16 mouse cellular contexts compared by ENCODE assay signal in the genomic region with DNA sequence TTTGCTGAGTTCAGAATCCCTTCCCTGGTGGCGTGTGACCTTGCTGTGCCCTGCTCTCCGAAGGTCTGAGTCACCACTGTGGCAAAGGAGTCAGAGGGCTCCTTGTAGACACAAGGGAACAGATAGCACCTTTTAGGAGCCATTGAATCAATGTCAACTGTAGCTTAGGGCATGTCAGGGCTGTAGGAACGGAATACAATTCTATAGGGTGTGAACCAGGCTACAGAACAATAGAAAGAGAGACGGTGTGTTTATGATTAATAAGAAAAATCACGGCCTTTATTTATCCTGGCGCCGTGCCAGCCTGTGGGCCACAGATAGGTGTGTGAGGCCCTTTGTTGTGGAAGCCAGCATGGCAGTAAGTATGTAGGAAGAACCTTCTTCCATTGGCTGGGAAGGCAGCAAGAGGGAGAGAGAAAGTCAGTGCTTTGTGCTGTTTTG.
DNase-seq lines count a peak whose midpoint lies in the region; ATAC-seq lines count a peak whose summit lies in the region.
"Had no signal": no experiment of that assay in that cellular context is flagged by ENCODE, and none has a peak within 500 bp of the region (broad histone marks: within the 10 kb centered on the region; RNA-seq: fewer than 3 reads in every experiment).

No protein-coding gene starts in this region.

- no peak overlapping the region for H3K4me3 ChIP-seq in intestine, embryonic 15.5 days (replicated peaks)
- H3K4me3 ChIP-seq: embryonic facial prominence, embryonic 13.5 days; heart, embryonic 12.5 days had no signal

- no peak overlapping the region for H3K4me2 ChIP-seq in intestine, embryonic 15.5 days (replicated peaks)
- H3K4me2 ChIP-seq: embryonic facial prominence, embryonic 13.5 days; heart, embryonic 12.5 days had no signal

- H3K36me3 ChIP-seq in intestine, embryonic 15.5 days, result no peaks in the 10 kb centered on the region
- H3K36me3 ChIP-seq: embryonic facial prominence, embryonic 13.5 days; heart, embryonic 12.5 days had no signal

- DNase-seq in lung, postnatal 4 days, result peak; percentile 24 to 35
- DNase-seq in lung, postnatal 14 days, result no peak
- DNase-seq in adrenal gland, postnatal 14 days, result peak; percentile 50
- peak; percentile 76 for DNase-seq in urinary bladder, postnatal 14 days (ENCODE audit: low spot score)
- DNase-seq in heart, postnatal 4 days, result no peak
- DNase-seq in cerebellum, postnatal 25 days, result no peak
- DNase-seq: cerebellum, postnatal 14 days; gastrocnemius, postnatal 25 days; kidney, postnatal 14 days; layer of hippocampus, adult 9-11 months; right cerebral cortex, postnatal 4 days had no signal

- H3K9ac ChIP-seq in intestine, embryonic 15.5 days, result no peak overlapping the region
- H3K9ac ChIP-seq: embryonic facial prominence, embryonic 13.5 days; heart, embryonic 12.5 days had no signal

- no peaks in the 10 kb centered on the region; the same call in 1 of the 2 replicates for H3K27me3 ChIP-seq in intestine, embryonic 15.5 days (replicated peaks)
- H3K27me3 ChIP-seq: embryonic facial prominence, embryonic 13.5 days had no signal

- peaks cover 4% of the 10 kb centered on the region; the same call in 1 of the 2 replicates for H3K4me1 ChIP-seq in intestine, embryonic 15.5 days (replicated peaks)
- H3K4me1 ChIP-seq: embryonic facial prominence, embryonic 13.5 days had no signal

- H3K9me3 ChIP-seq in intestine, embryonic 15.5 days, result no peaks in the 10 kb centered on the region
- H3K9me3 ChIP-seq: embryonic facial prominence, embryonic 13.5 days; heart, embryonic 12.5 days had no signal

- peak; percentile 27 for ATAC-seq in intestine, embryonic 15.5 days
- ATAC-seq: inflammation-experienced regulatory T-cells, adult 6 months; midbrain, embryonic 16.5 days had no signal

- H3K27ac ChIP-seq in intestine, embryonic 15.5 days, result no peak overlapping the region
- H3K27ac ChIP-seq: embryonic facial prominence, embryonic 13.5 days had no signal

- 55% methylated on average over 7 of the region's 7 CpGs for WGBS in intestine, embryonic 15.5 days

Comparison
In these comparisons a context has a peak if more than half of its experiments do, and no peak if none do; other contexts are left out.
1. DNase-seq: peak in lung, postnatal 4 days (2 of 2), adrenal gland, postnatal 14 days (single experiment) and urinary bladder, postnatal 14 days (single experiment); none in lung, postnatal 14 days (single experiment), heart, postnatal 4 days (single experiment) and cerebellum, postnatal 25 days (0 of 2).